Mouse (Mus musculus): ENCODE results near the gene Ppp1r37. TPM values are rescaled to one million over a fixed set of nuclear protein-coding genes. Genes with fewer than 3 reads are reported as not detected.
A peak's percentile ranks its signal among the peaks of the same experiment; 100 is the strongest.

Gene Ppp1r37
- polyA plus RNA-seq, 1 experiment: 93.5 TPM

DNA sequence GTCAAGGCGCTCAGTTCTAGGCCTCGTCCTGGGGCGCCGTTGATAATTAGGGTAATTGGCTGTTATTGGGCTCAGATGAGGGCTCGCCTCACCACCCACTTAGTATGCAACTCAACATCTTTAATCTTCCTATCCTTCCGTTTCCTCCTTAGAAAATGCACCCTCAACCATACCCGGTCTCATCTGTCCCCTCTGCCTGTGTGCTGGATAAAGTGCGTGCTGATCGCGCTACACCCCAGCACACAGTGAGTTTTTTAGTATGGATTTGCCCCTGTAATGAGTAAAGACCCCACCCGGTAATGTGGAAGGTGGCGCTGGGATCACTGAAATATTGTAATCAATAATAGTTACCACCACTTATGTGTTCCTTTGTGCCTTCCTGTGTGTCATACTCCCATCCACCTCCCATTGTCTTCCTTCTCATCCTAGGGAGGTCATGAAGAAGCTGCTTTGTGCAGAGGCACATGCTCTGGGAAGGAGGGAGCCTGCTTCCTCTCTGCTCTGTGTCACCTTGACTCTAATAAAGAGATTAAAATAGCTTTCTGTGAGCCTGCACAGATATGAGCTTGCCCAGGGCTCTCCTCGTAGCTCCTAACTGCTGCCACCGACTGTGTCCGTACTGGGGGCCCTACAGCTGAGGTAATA lies 53.8 kb downstream of the Ppp1r37 start:
- TF ChIP-seq POLR2A (IDR thresholded peaks at IDR 0.05; ENCODE audit: borderline replicate concordance, control insufficient read depth, low read depth, low read length) (no peak), CTCF (IDR thresholded peaks at IDR 0.05; ENCODE audit: control insufficient read depth, insufficient read depth, low read length) (no peak)
- Histone ChIP-seq H3K4me1 (ENCODE audit: control insufficient read depth, insufficient read depth, low read length) (peaks cover 4% of the 10 kb centered on the region; the same call in 1 of the 2 replicates), H3K27ac (ENCODE audit: control insufficient read depth, insufficient read depth, low read depth, low read length, poor library complexity) (peak overlapping the region; percentile 65), H3K4me3 (replicated peaks; ENCODE audit: control insufficient read depth, low read depth, low read length) (peak overlapping the region; percentile 95)
- WGBS: 5% methylated on average over 15 of the region's 15 CpGs

DNA sequence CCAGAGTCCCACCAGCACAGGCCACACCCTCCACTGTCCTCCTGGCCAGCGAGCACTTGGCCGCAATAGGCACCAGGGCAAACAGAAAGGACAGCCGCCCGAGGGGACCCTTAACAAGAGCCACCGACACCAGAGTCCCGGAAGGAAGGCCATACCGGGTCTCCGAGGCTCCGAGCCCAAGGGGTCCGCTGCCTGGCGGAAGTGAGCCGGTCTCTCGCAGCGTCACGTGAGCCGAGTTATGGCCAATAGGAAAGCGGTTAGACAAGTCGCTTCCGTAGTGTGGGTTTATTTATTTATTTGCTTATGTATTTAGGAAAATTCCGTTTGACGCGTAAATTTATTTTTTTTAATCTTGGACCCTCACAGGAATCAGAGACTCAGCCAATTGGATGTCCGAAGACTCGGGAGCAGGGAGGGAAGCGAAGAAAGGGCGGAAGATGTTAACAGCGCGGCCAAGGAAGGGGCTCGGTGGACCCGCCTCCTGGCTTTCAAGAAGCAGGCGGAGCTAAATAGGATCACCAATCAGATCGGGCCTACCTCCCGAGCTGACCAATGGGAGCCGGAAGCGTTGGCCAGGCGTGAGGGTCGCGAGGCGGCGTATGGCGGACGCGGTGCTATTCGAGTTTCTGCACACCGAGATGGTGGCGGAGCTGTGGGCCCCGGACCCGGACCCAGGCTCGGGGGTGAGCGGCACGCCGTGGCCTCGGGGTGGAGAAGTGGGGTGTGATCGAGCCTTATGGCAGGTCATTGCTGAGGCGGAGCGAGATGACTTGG lies 54.5 kb downstream of the Ppp1r37 start, which contains the start of the genes Bloc1s3 and Trappc6a:
Bloc1s3 (minus strand) TSS at position 218 of the 774 bp plus-strand sequence.
Trappc6a (plus strand) TSS at position 246 of the 774 bp plus-strand sequence.
- peak within 1 kb of the TSS; percentile 77 for H3K27ac ChIP-seq (ENCODE audit: control insufficient read depth, insufficient read depth, low read depth, low read length, poor library complexity)
- H3K4me1 ChIP-seq (ENCODE audit: control insufficient read depth, insufficient read depth, low read length): peaks cover 4% of the 10 kb centered on the region; the same call in 1 of the 2 replicates
- H3K4me3 ChIP-seq (replicated peaks; ENCODE audit: control insufficient read depth, low read depth, low read length): peak within 1 kb of the TSS; percentile 95
- TF ChIP-seq POLR2A (IDR thresholded peaks at IDR 0.05; ENCODE audit: borderline replicate concordance, control insufficient read depth, low read depth, low read length): peak; percentile 87
- no peak for TF ChIP-seq CTCF (IDR thresholded peaks at IDR 0.05; ENCODE audit: control insufficient read depth, insufficient read depth, low read length)
- WGBS: under 1% methylated on average over 56 of the region's 56 CpGs

DNA sequence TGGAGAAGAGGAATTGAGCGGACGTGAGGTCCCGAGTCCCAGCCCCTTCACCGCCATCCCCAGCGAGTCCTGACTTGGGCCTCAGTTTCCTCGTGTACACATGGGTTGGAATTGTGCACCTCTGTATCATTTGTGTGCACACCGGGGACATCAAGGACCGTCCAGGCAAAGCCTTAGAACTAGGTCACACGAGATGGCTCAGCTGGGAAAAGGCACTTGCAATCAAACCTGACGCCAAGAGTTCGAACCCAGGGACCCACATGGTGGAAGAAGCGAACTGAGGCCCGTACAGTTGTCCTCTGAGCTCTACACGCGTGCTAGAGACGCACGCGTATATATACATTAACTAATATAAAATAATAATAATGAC lies 55.3 kb downstream of the Ppp1r37 start:
- Histone ChIP-seq H3K4me3 (replicated peaks; ENCODE audit: control insufficient read depth, low read depth, low read length) (peak overlapping the region; percentile 95), H3K27ac (ENCODE audit: control insufficient read depth, insufficient read depth, low read depth, low read length, poor library complexity) (no peak overlapping the region; the same call in 1 of the 2 replicates), H3K4me1 (ENCODE audit: control insufficient read depth, insufficient read depth, low read length) (peaks cover 4% of the 10 kb centered on the region; the same call in 1 of the 2 replicates)
- no peak for TF ChIP-seq CTCF (IDR thresholded peaks at IDR 0.05; ENCODE audit: control insufficient read depth, insufficient read depth, low read length)
- no peak for TF ChIP-seq POLR2A (IDR thresholded peaks at IDR 0.05; ENCODE audit: borderline replicate concordance, control insufficient read depth, low read depth, low read length)
- WGBS: 6% methylated on average over 18 of the region's 18 CpGs

DNA sequence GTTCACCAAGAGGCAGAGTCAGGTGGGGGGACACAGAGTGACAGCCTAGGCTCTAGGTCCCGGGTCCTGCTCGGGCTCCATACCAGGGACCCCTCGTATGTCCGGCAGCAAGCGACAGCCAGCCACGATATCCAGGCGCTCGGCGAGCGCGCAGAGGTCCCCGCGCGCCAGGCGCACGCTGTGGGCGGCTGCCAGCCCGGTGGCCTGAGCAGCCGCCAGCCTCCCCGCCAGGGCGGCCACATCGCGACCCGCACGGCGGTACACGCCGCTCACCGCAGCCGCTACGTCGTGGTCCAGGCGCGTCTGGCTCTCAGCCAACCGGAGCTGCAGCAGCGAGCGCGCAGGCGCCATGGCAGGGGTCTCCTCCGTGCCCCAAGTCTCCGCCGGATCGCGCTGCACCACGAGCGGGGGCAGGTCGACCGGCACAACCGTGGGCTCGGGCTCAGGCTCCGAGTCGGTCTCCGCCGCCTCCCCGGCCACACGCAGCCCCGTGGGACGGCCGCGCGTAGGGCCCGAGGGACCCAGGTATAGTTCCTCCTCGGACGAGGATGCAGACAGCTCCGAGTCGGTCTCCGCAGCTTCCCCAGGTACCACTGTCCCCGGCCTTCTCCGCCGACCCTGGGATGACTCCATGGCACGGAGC lies 55.8 kb downstream of the Ppp1r37 start:
- 4% methylated on average over 69 of the region's 71 CpGs for WGBS
- peak overlapping the region; percentile 95 for H3K4me3 ChIP-seq (replicated peaks; ENCODE audit: control insufficient read depth, low read depth, low read length)
- peak overlapping the region; percentile 4; the same call in 1 of the 2 replicates for H3K27ac ChIP-seq (ENCODE audit: control insufficient read depth, insufficient read depth, low read depth, low read length, poor library complexity)
- no peak for TF ChIP-seq POLR2A (IDR thresholded peaks at IDR 0.05; ENCODE audit: borderline replicate concordance, control insufficient read depth, low read depth, low read length)
- no peak for TF ChIP-seq CTCF (IDR thresholded peaks at IDR 0.05; ENCODE audit: control insufficient read depth, insufficient read depth, low read length)
- peaks cover 4% of the 10 kb centered on the region; the same call in 1 of the 2 replicates for H3K4me1 ChIP-seq (ENCODE audit: control insufficient read depth, insufficient read depth, low read length)

DNA sequence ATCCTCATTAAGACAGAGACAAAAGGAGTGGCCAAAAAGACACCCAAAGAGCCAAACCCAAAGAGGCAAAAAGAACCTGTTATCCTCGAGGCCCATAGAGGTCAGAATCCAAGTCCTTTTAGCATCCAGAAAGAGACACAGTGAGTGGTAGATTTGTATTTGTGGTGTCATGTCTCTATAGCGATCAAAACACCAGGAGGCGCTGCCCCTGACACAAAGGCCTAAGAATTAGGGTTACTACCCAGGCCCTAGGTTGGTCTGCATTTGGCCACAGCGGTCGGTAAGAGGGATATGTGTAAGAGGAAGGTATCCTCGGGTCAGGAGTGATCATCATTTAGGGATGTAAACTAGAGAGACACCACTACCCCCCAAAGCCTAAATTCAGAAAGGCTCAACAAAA lies 56.5 kb downstream of the Ppp1r37 start:
- Histone ChIP-seq H3K27ac (ENCODE audit: control insufficient read depth, insufficient read depth, low read depth, low read length, poor library complexity) (no peak overlapping the region), H3K4me1 (ENCODE audit: control insufficient read depth, insufficient read depth, low read length) (peaks cover 4% of the 10 kb centered on the region; the same call in 1 of the 2 replicates), H3K4me3 (replicated peaks; ENCODE audit: control insufficient read depth, low read depth, low read length) (no peak overlapping the region)
- TF ChIP-seq POLR2A (IDR thresholded peaks at IDR 0.05; ENCODE audit: borderline replicate concordance, control insufficient read depth, low read depth, low read length): no peak
- TF ChIP-seq CTCF (IDR thresholded peaks at IDR 0.05; ENCODE audit: control insufficient read depth, insufficient read depth, low read length): peak; percentile 22; the same call in 1 of the 2 replicates
- WGBS: 32% methylated on average over 6 of the region's 6 CpGs

DNA sequence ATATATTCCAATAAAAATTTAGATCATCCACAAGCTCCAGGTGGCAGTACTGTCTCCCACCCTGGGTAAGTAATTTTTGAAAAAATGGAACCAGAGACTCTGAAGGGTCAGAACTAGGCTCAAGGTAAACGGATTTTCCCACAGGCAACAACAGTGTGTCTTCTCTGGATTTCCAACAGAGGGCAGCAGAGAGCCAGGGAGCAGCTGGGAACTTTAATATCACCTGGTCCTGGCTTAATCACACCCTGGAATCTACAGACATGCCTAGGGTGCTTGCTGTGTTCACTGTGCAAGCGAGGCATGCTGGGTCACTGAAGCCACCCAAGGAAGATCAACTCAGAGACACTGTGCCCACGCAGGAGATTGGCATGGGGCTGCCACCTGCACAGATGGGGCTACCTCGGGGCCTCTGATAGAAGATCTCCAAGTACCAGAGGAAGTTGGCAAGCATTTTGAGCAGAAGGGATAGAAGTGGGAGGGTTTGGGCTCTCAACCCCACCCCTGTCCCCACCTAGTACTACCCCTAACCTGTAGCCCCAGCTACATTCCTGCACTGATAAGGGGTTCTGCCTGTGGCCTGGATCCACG lies 59.3 kb downstream of the Ppp1r37 start:
- WGBS: 28% methylated on average over 5 of the region's 5 CpGs
- peaks cover 5% of the 10 kb centered on the region; the same call in 1 of the 2 replicates for H3K4me1 ChIP-seq (ENCODE audit: control insufficient read depth, insufficient read depth, low read length)
- H3K4me3 ChIP-seq (replicated peaks; ENCODE audit: control insufficient read depth, low read depth, low read length): no peak overlapping the region
- no peak overlapping the region; the same call in 1 of the 2 replicates for H3K27ac ChIP-seq (ENCODE audit: control insufficient read depth, insufficient read depth, low read depth, low read length, poor library complexity)
- TF ChIP-seq POLR2A (IDR thresholded peaks at IDR 0.05; ENCODE audit: borderline replicate concordance, control insufficient read depth, low read depth, low read length) (no peak), CTCF (IDR thresholded peaks at IDR 0.05; ENCODE audit: control insufficient read depth, insufficient read depth, low read length) (peak; percentile 80)

DNA sequence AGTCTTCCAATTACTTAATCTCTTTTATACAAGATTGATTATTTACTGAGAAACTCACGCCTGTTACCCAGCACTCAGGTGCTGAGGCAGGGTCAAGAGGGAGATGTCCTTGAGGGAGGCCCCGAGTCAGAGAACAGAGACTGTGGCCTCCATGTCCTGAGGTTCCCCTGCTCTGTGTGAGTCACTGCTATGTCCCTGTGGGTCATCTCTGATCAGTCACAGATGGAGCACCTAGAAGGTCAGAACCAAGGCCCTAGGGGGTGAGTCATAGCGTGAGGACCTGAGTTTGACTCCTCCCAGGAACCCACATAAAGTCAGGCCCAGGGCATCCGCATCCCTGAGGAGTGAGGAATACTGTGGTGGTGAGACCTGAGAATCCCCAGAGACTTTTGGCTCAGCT lies 61.2 kb downstream of the Ppp1r37 start:
- WGBS: 63% methylated on average over 4 of the region's 4 CpGs
- peak overlapping the region; percentile 56 for H3K27ac ChIP-seq (ENCODE audit: control insufficient read depth, insufficient read depth, low read depth, low read length, poor library complexity)

More for the DNA sequence above, 61.2 kb downstream of the Ppp1r37 start:
- Histone ChIP-seq H3K4me1 (ENCODE audit: control insufficient read depth, insufficient read depth, low read length) (peaks cover 2% of the 10 kb centered on the region; the same call in 1 of the 2 replicates), H3K4me3 (replicated peaks; ENCODE audit: control insufficient read depth, low read depth, low read length) (no peak overlapping the region)
- TF ChIP-seq POLR2A (IDR thresholded peaks at IDR 0.05; ENCODE audit: borderline replicate concordance, control insufficient read depth, low read depth, low read length) (no peak), CTCF (IDR thresholded peaks at IDR 0.05; ENCODE audit: control insufficient read depth, insufficient read depth, low read length) (no peak)
